9 mouse cellular contexts compared by ENCODE assay signal in genomic region chr12:103099185-103099584, GRCm38 (mm10).
DNase-seq lines count a peak whose midpoint lies in the region; ATAC-seq and TF ChIP-seq lines count a peak whose summit lies in the region.
"Had no signal": no experiment of that assay in that cellular context is flagged by ENCODE, and none has a peak within 500 bp of the region (broad histone marks: within the 10 kb centered on the region; RNA-seq: fewer than 3 reads in every experiment).

No protein-coding gene starts in this region.

- H3K9ac ChIP-seq in heart, embryonic 16.5 days (ENCODE audit: low read length): no peak overlapping the region
- no peak overlapping the region for H3K9ac ChIP-seq in heart, embryonic 12.5 days
- H3K9ac ChIP-seq in stomach, postnatal 0 days (ENCODE audit: low read length): no peak overlapping the region
- H3K9ac ChIP-seq: hindbrain, embryonic 15.5 days had no signal

- TF ChIP-seq EP300 in stomach, postnatal 0 days (optimal IDR thresholded peaks at IDR 0.05): no peak

- H3K27me3 ChIP-seq in heart, embryonic 16.5 days (ENCODE audit: control insufficient read depth, insufficient read depth, low read length): no peaks in the 10 kb centered on the region
- H3K27me3 ChIP-seq in heart, embryonic 12.5 days (replicated peaks): no peaks in the 10 kb centered on the region
- H3K27me3 ChIP-seq in stomach, postnatal 0 days (ENCODE audit: control insufficient read depth, insufficient read depth, low read length): no peaks in the 10 kb centered on the region
- H3K27me3 ChIP-seq: hindbrain, embryonic 15.5 days had no signal

- 51% methylated on average over 1 of the region's 1 CpGs for WGBS in heart, embryonic 16.5 days
- WGBS in heart, embryonic 12.5 days: 62% methylated on average over 1 of the region's 1 CpGs
- 29% methylated on average over 1 of the region's 1 CpGs for WGBS in stomach, postnatal 0 days

- DNase-seq in urinary bladder, postnatal 14 days (ENCODE audit: low spot score): peak; percentile 29
- DNase-seq in urinary bladder, postnatal 4 days (ENCODE audit: low spot score in 2 of 2): no peak
- peak; percentile 20 to 32 for DNase-seq in frontal cortex, postnatal 10 days (ENCODE audit: low spot score in 2 of 2)
- peak; percentile 16 for DNase-seq in stomach, postnatal 0 days (ENCODE audit: low spot score)
- no peak for DNase-seq in thymus, postnatal 14 days
- no peak for DNase-seq in cerebellum, adult 8-10 months

- no peaks in the 10 kb centered on the region for H3K9me3 ChIP-seq in heart, embryonic 16.5 days (replicated peaks; ENCODE audit: control insufficient read depth, low read length)
- no peaks in the 10 kb centered on the region for H3K9me3 ChIP-seq in heart, embryonic 12.5 days (replicated peaks)
- H3K9me3 ChIP-seq in stomach, postnatal 0 days (ENCODE audit: control insufficient read depth, low read length): no peaks in the 10 kb centered on the region
- H3K9me3 ChIP-seq: hindbrain, embryonic 15.5 days had no signal

- ATAC-seq in heart, embryonic 16.5 days (replicated peaks; ENCODE audit: extremely low read depth, insufficient read depth, low FRiP score): 0 out of 2 replicates have a peak, but pooled peaks have one; percentile 28
- no peak for ATAC-seq in heart, embryonic 12.5 days (ENCODE audit: insufficient number of reproducible peaks, low FRiP score)
- peak; percentile 83 for ATAC-seq in stomach, postnatal 0 days (ENCODE audit: low FRiP score, low TSS enrichment)

- H3K4me2 ChIP-seq in heart, embryonic 16.5 days (ENCODE audit: low read depth, low read length): no peak overlapping the region
- no peak overlapping the region for H3K4me2 ChIP-seq in heart, embryonic 12.5 days
- no peak overlapping the region for H3K4me2 ChIP-seq in stomach, postnatal 0 days (replicated peaks; ENCODE audit: low read depth)
- H3K4me2 ChIP-seq: hindbrain, embryonic 15.5 days had no signal

- H3K4me3 ChIP-seq in heart, embryonic 16.5 days (ENCODE audit: low read length): no peak overlapping the region
- no peak overlapping the region for H3K4me3 ChIP-seq in heart, embryonic 12.5 days
- H3K4me3 ChIP-seq in stomach, postnatal 0 days (ENCODE audit: low read depth, low read length): no peak overlapping the region
- H3K4me3 ChIP-seq: hindbrain, embryonic 15.5 days had no signal

- no peaks in the 10 kb centered on the region for H3K36me3 ChIP-seq in heart, embryonic 16.5 days (ENCODE audit: control insufficient read depth, insufficient read depth)
- H3K36me3 ChIP-seq in heart, embryonic 12.5 days: no peaks in the 10 kb centered on the region
- H3K36me3 ChIP-seq in stomach, postnatal 0 days (ENCODE audit: control insufficient read depth, insufficient read depth, low read length): no peaks in the 10 kb centered on the region

- TF ChIP-seq CTCF in stomach, postnatal 0 days (IDR thresholded peaks at IDR 0.05; ENCODE audit: low read depth): peak; percentile 69

- no peak overlapping the region for H3K27ac ChIP-seq in heart, embryonic 16.5 days (ENCODE audit: low read length)
- no peak overlapping the region for H3K27ac ChIP-seq in heart, embryonic 12.5 days (ENCODE audit: poor library complexity, severe bottlenecking)
- H3K27ac ChIP-seq in stomach, postnatal 0 days (replicated peaks): no peak overlapping the region
- H3K27ac ChIP-seq: hindbrain, embryonic 15.5 days had no signal

- H3K4me1 ChIP-seq in heart, embryonic 16.5 days (ENCODE audit: control insufficient read depth, insufficient read depth, low read length): no peaks in the 10 kb centered on the region; the same call in 1 of the 2 replicates
- H3K4me1 ChIP-seq in heart, embryonic 12.5 days (replicated peaks): peaks cover 4% of the 10 kb centered on the region
- H3K4me1 ChIP-seq in stomach, postnatal 0 days (replicated peaks; ENCODE audit: control insufficient read depth, insufficient read depth): no peaks in the 10 kb centered on the region
- H3K4me1 ChIP-seq: hindbrain, embryonic 15.5 days had no signal

Comparison
In these comparisons a context has a peak if more than half of its experiments do, and no peak if none do; other contexts are left out.
1. DNase-seq: peak in urinary bladder, postnatal 14 days (single experiment), frontal cortex, postnatal 10 days (2 of 2) and stomach, postnatal 0 days (single experiment); none in urinary bladder, postnatal 4 days (0 of 2), thymus, postnatal 14 days (single experiment) and cerebellum, adult 8-10 months (single experiment).